ENCODE assay signal across 10 mouse cellular contexts in genomic region chr7:29244732-29245416, GRCm38 (mm10). TPM values are rescaled to one million over a fixed set of nuclear protein-coding genes. Genes with fewer than 3 reads are reported as not detected.
DNase-seq lines count a peak whose midpoint lies in the region; ATAC-seq and TF ChIP-seq lines count a peak whose summit lies in the region.
"Had no signal": no experiment of that assay in that cellular context is flagged by ENCODE, and none has a peak within 500 bp of the region (broad histone marks: within the 10 kb centered on the region; RNA-seq: fewer than 3 reads in every experiment).

No protein-coding gene starts in this region.

- ATAC-seq in forebrain, postnatal 0 days, result no peak
- ATAC-seq in midbrain, embryonic 14.5 days (ENCODE audit: low FRiP score, low TSS enrichment), result no peak
- no peak for ATAC-seq in midbrain, embryonic 16.5 days
- ATAC-seq in common myeloid progenitor, adult 5-6 weeks (replicated peaks; ENCODE audit: low read depth, poor library complexity, severe bottlenecking), result peak; percentile 45; the same call in 1 of the 2 replicates
- ATAC-seq in hindbrain, embryonic 16.5 days, result no peak

- H3K4me3 ChIP-seq in forebrain, postnatal 0 days (ENCODE audit: low read depth, low read length), result no peak overlapping the region
- H3K4me3 ChIP-seq in forebrain, embryonic 10.5 days, result no peak overlapping the region
- H3K4me3 ChIP-seq in midbrain, embryonic 14.5 days (replicated peaks; ENCODE audit: low read depth, low read length), result no peak overlapping the region
- no peak overlapping the region for H3K4me3 ChIP-seq in midbrain, embryonic 16.5 days (ENCODE audit: low read depth, low read length)
- no peak overlapping the region for H3K4me3 ChIP-seq in hindbrain, embryonic 16.5 days (ENCODE audit: low read length)
- H3K4me3 ChIP-seq: erythroblast, embryonic 14.5 days had no signal

- no peak overlapping the region for H3K4me2 ChIP-seq in forebrain, postnatal 0 days (ENCODE audit: low read depth)
- H3K4me2 ChIP-seq in midbrain, embryonic 14.5 days (ENCODE audit: low read length), result no peak overlapping the region
- no peak overlapping the region for H3K4me2 ChIP-seq in midbrain, embryonic 16.5 days (ENCODE audit: low read length)
- no peak overlapping the region for H3K4me2 ChIP-seq in hindbrain, embryonic 16.5 days (ENCODE audit: low read length)

- no peaks in the 10 kb centered on the region; the same call in 1 of the 2 replicates for H3K27me3 ChIP-seq in forebrain, postnatal 0 days (ENCODE audit: insufficient read depth, low read length)
- peaks cover 32% of the 10 kb centered on the region for H3K27me3 ChIP-seq in forebrain, embryonic 10.5 days (ENCODE audit: poor library complexity, severe bottlenecking)
- H3K27me3 ChIP-seq in midbrain, embryonic 14.5 days (ENCODE audit: control insufficient read depth, insufficient read depth, low read length), result peaks cover 17% of the 10 kb centered on the region
- H3K27me3 ChIP-seq in midbrain, embryonic 16.5 days (ENCODE audit: control insufficient read depth, insufficient read depth, low read depth, low read length), result peaks cover 19% of the 10 kb centered on the region
- peaks cover 20% of the 10 kb centered on the region for H3K27me3 ChIP-seq in hindbrain, embryonic 16.5 days (replicated peaks; ENCODE audit: control insufficient read depth, insufficient read depth, low read length)

- no peaks in the 10 kb centered on the region for H3K9me3 ChIP-seq in forebrain, postnatal 0 days (ENCODE audit: low read length)
- no peaks in the 10 kb centered on the region for H3K9me3 ChIP-seq in forebrain, embryonic 10.5 days
- H3K9me3 ChIP-seq in midbrain, embryonic 14.5 days (ENCODE audit: control insufficient read depth, low read length), result no peaks in the 10 kb centered on the region
- no peaks in the 10 kb centered on the region for H3K9me3 ChIP-seq in midbrain, embryonic 16.5 days (replicated peaks; ENCODE audit: control insufficient read depth, low read length, poor library complexity, severe bottlenecking)
- no peaks in the 10 kb centered on the region for H3K9me3 ChIP-seq in hindbrain, embryonic 16.5 days (ENCODE audit: control insufficient read depth, low read length)

- H3K4me1 ChIP-seq in forebrain, postnatal 0 days (ENCODE audit: insufficient read depth), result no peaks in the 10 kb centered on the region
- peaks cover 23% of the 10 kb centered on the region for H3K4me1 ChIP-seq in forebrain, embryonic 10.5 days
- no peaks in the 10 kb centered on the region for H3K4me1 ChIP-seq in midbrain, embryonic 14.5 days (ENCODE audit: control insufficient read depth, insufficient read depth, low read length)
- H3K4me1 ChIP-seq in midbrain, embryonic 16.5 days (ENCODE audit: control insufficient read depth, insufficient read depth, low read length), result no peaks in the 10 kb centered on the region
- no peaks in the 10 kb centered on the region for H3K4me1 ChIP-seq in hindbrain, embryonic 16.5 days (ENCODE audit: control insufficient read depth, insufficient read depth, low read depth, low read length)

- no peak overlapping the region for H3K9ac ChIP-seq in forebrain, postnatal 0 days
- no peak overlapping the region for H3K9ac ChIP-seq in midbrain, embryonic 14.5 days (replicated peaks; ENCODE audit: low read length)
- no peak overlapping the region for H3K9ac ChIP-seq in midbrain, embryonic 16.5 days (ENCODE audit: low read depth, low read length)
- H3K9ac ChIP-seq in hindbrain, embryonic 16.5 days (ENCODE audit: low read depth, low read length), result no peak overlapping the region

- H3K27ac ChIP-seq in forebrain, postnatal 0 days (ENCODE audit: low read depth, low read length), result no peak overlapping the region
- no peak overlapping the region for H3K27ac ChIP-seq in forebrain, embryonic 10.5 days
- no peak overlapping the region for H3K27ac ChIP-seq in midbrain, embryonic 14.5 days (replicated peaks; ENCODE audit: low read depth, low read length)
- H3K27ac ChIP-seq in midbrain, embryonic 16.5 days (ENCODE audit: low read length), result no peak overlapping the region
- H3K27ac ChIP-seq in hindbrain, embryonic 16.5 days (ENCODE audit: low read depth, low read length), result no peak overlapping the region
- H3K27ac ChIP-seq: macrophage had no signal

- H3K36me3 ChIP-seq in forebrain, postnatal 0 days (ENCODE audit: insufficient read depth), result peaks cover 14% of the 10 kb centered on the region; the same call in 1 of the 2 replicates
- H3K36me3 ChIP-seq in forebrain, embryonic 10.5 days (replicated peaks), result peaks cover 48% of the 10 kb centered on the region
- peaks cover 17% of the 10 kb centered on the region for H3K36me3 ChIP-seq in midbrain, embryonic 14.5 days (ENCODE audit: control insufficient read depth, insufficient read depth, low read length)
- H3K36me3 ChIP-seq in midbrain, embryonic 16.5 days (ENCODE audit: control insufficient read depth, insufficient read depth, low read length), result peaks cover 9% of the 10 kb centered on the region; the same call in 1 of the 2 replicates
- peaks cover 9% of the 10 kb centered on the region; the same call in 1 of the 2 replicates for H3K36me3 ChIP-seq in hindbrain, embryonic 16.5 days (ENCODE audit: control insufficient read depth, insufficient read depth, low read length)

- 94% methylated on average over 7 of the region's 7 CpGs for WGBS in forebrain, postnatal 0 days
- WGBS in forebrain, embryonic 10.5 days, result 84% methylated on average over 7 of the region's 7 CpGs
- WGBS in midbrain, embryonic 14.5 days, result 84% methylated on average over 7 of the region's 7 CpGs
- 89% methylated on average over 7 of the region's 7 CpGs for WGBS in midbrain, embryonic 16.5 days
- 88% methylated on average over 7 of the region's 7 CpGs for WGBS in hindbrain, embryonic 16.5 days

- no peak for DNase-seq in forebrain, postnatal 0 days
- DNase-seq in forebrain, embryonic 10.5 days (ENCODE audit: extremely low spot score, low spot score), result no peak
- peak; percentile 28 for DNase-seq in midbrain, embryonic 14.5 days
- DNase-seq in thymus, postnatal 0 days (ENCODE audit: low spot score), result peak; percentile 48
- DNase-seq in urinary bladder, postnatal 36 days (ENCODE audit: low spot score in 2 of 2), result no peak

- peak; percentile 48 for TF ChIP-seq CTCF in forebrain, postnatal 0 days (IDR thresholded peaks at IDR 0.05; ENCODE audit: low read depth)

RNA-seq across cellular contexts. Expression of gene 2200002D01Rik, which starts 3.4 kb away (rescaled TPM):
- total RNA-seq in forebrain, postnatal 0 days (2014; rRNA removed), result 0.23 TPM in 1 of 2 replicates, not detected in the other
- 0.67 and 0.82 TPM in 2 replicates for polyA plus RNA-seq in forebrain, postnatal 0 days (2015; fragmentation: Nextera tagmentation; extraction: Ambion mirVana)
- polyA plus RNA-seq in forebrain, embryonic 10.5 days (2016; fragmentation: Nextera tagmentation; extraction: Ambion mirVana), result 2.9 and 4.1 TPM in 2 replicates
- polyA plus RNA-seq in midbrain, embryonic 14.5 days (2014; fragmentation: Nextera tagmentation; extraction: Ambion mirVana), result 0.29 and 0.57 TPM in 2 replicates
- 0.46 and 1.5 TPM in 2 replicates for polyA plus RNA-seq in midbrain, embryonic 16.5 days (2015; fragmentation: Nextera tagmentation; extraction: Ambion mirVana)
- 1.8 and 12.1 TPM in 2 replicates for total RNA-seq in common myeloid progenitor, adult 5-6 weeks (2017)
- polyA plus RNA-seq in thymus, postnatal 0 days (2015; fragmentation: Nextera tagmentation; extraction: Ambion mirVana), result 7.8 and 9.6 TPM in 2 replicates
- polyA plus RNA-seq in hindbrain, embryonic 16.5 days (2015; fragmentation: Nextera tagmentation; extraction: Ambion mirVana), result 1.2 and 1.9 TPM in 2 replicates
- polyA plus RNA-seq: erythroblast, embryonic 14.5 days; macrophage had no signal

RNA-seq across cellular contexts. Expression of gene Yif1b, which starts 6.7 kb away (rescaled TPM):
- total RNA-seq in forebrain, postnatal 0 days (2014; rRNA removed), result 71.2 and 84.1 TPM in 2 replicates
- 97.7 and 100 TPM in 2 replicates for polyA plus RNA-seq in forebrain, postnatal 0 days (2015; fragmentation: Nextera tagmentation; extraction: Ambion mirVana)
- 103 and 108 TPM in 2 replicates for polyA plus RNA-seq in forebrain, embryonic 10.5 days (2016; fragmentation: Nextera tagmentation; extraction: Ambion mirVana)
- 86.6 and 107 TPM in 2 replicates for polyA plus RNA-seq in midbrain, embryonic 14.5 days (2014; fragmentation: Nextera tagmentation; extraction: Ambion mirVana)
- 95.7 and 109 TPM in 2 replicates for polyA plus RNA-seq in midbrain, embryonic 16.5 days (2015; fragmentation: Nextera tagmentation; extraction: Ambion mirVana)
- total RNA-seq in common myeloid progenitor, adult 5-6 weeks (2017), result 29.2 and 31.3 TPM in 2 replicates
- polyA plus RNA-seq in thymus, postnatal 0 days (2015; fragmentation: Nextera tagmentation; extraction: Ambion mirVana), result 76.4 and 79.3 TPM in 2 replicates
- 109 and 114 TPM in 2 replicates for polyA plus RNA-seq in hindbrain, embryonic 16.5 days (2015; fragmentation: Nextera tagmentation; extraction: Ambion mirVana)

RNA-seq across cellular contexts. Expression of gene Kcnk6, which starts 12.6 kb away (rescaled TPM):
- total RNA-seq in forebrain, postnatal 0 days (2014; rRNA removed), result 1.7 and 6.1 TPM in 2 replicates
- 0.88 and 0.97 TPM in 2 replicates for polyA plus RNA-seq in forebrain, postnatal 0 days (2015; fragmentation: Nextera tagmentation; extraction: Ambion mirVana)
- 0.64 and 0.79 TPM in 2 replicates for polyA plus RNA-seq in forebrain, embryonic 10.5 days (2016; fragmentation: Nextera tagmentation; extraction: Ambion mirVana)
- 0.54 and 0.85 TPM in 2 replicates for polyA plus RNA-seq in midbrain, embryonic 14.5 days (2014; fragmentation: Nextera tagmentation; extraction: Ambion mirVana)
- 1.1 and 1.7 TPM in 2 replicates for polyA plus RNA-seq in midbrain, embryonic 16.5 days (2015; fragmentation: Nextera tagmentation; extraction: Ambion mirVana)
- total RNA-seq in common myeloid progenitor, adult 5-6 weeks (2017), result 1.3 and 1.6 TPM in 2 replicates
- 1.2 and 1.5 TPM in 2 replicates for polyA plus RNA-seq in thymus, postnatal 0 days (2015; fragmentation: Nextera tagmentation; extraction: Ambion mirVana)
- 1.0 and 1.4 TPM in 2 replicates for polyA plus RNA-seq in hindbrain, embryonic 16.5 days (2015; fragmentation: Nextera tagmentation; extraction: Ambion mirVana)
- polyA plus RNA-seq: erythroblast, embryonic 14.5 days had no signal

RNA-seq across cellular contexts. Expression of gene Catsperg1, which starts 31.0 kb away (rescaled TPM):
- 2.5 and 3.5 TPM in 2 replicates for total RNA-seq in forebrain, postnatal 0 days (2014; rRNA removed)
- 0.75 and 2.3 TPM in 2 replicates for polyA plus RNA-seq in forebrain, postnatal 0 days (2015; fragmentation: Nextera tagmentation; extraction: Ambion mirVana)
- polyA plus RNA-seq in forebrain, embryonic 10.5 days (2016; fragmentation: Nextera tagmentation; extraction: Ambion mirVana), result 0.33 and 0.38 TPM in 2 replicates
- 3.6 TPM in 2 replicates for polyA plus RNA-seq in midbrain, embryonic 14.5 days (2014; fragmentation: Nextera tagmentation; extraction: Ambion mirVana)
- polyA plus RNA-seq in midbrain, embryonic 16.5 days (2015; fragmentation: Nextera tagmentation; extraction: Ambion mirVana), result 3.8 and 5.8 TPM in 2 replicates
- total RNA-seq in common myeloid progenitor, adult 5-6 weeks (2017), result 0.73 and 1.0 TPM in 2 replicates
- 0.27 and 0.35 TPM in 2 replicates for polyA plus RNA-seq in thymus, postnatal 0 days (2015; fragmentation: Nextera tagmentation; extraction: Ambion mirVana)
- polyA plus RNA-seq in hindbrain, embryonic 16.5 days (2015; fragmentation: Nextera tagmentation; extraction: Ambion mirVana), result 2.3 and 2.5 TPM in 2 replicates
- polyA plus RNA-seq: erythroblast, embryonic 14.5 days had no signal

RNA-seq across cellular contexts. Expression of gene Spint2, which starts 36.8 kb away (rescaled TPM):
- 32.3 and 36.7 TPM in 2 replicates for total RNA-seq in forebrain, postnatal 0 days (2014; rRNA removed)
- 94.6 and 127 TPM in 2 replicates for polyA plus RNA-seq in forebrain, postnatal 0 days (2015; fragmentation: Nextera tagmentation; extraction: Ambion mirVana)
- 44.2 and 50.8 TPM in 2 replicates for polyA plus RNA-seq in forebrain, embryonic 10.5 days (2016; fragmentation: Nextera tagmentation; extraction: Ambion mirVana)
- polyA plus RNA-seq in midbrain, embryonic 14.5 days (2014; fragmentation: Nextera tagmentation; extraction: Ambion mirVana), result 52.3 and 66.3 TPM in 2 replicates
- polyA plus RNA-seq in midbrain, embryonic 16.5 days (2015; fragmentation: Nextera tagmentation; extraction: Ambion mirVana), result 81.2 and 89.7 TPM in 2 replicates
- total RNA-seq in common myeloid progenitor, adult 5-6 weeks (2017), result 25.3 and 28.6 TPM in 2 replicates
- polyA plus RNA-seq in thymus, postnatal 0 days (2015; fragmentation: Nextera tagmentation; extraction: Ambion mirVana), result 571 and 608 TPM in 2 replicates
- 85.4 and 91.2 TPM in 2 replicates for polyA plus RNA-seq in hindbrain, embryonic 16.5 days (2015; fragmentation: Nextera tagmentation; extraction: Ambion mirVana)

Comparison
In these comparisons a context has a peak if more than half of its experiments do, and no peak if none do; other contexts are left out.
1. DNase-seq: peak in midbrain, embryonic 14.5 days (single experiment) and thymus, postnatal 0 days (single experiment); none in forebrain, postnatal 0 days (single experiment), forebrain, embryonic 10.5 days (single experiment) and urinary bladder, postnatal 36 days (0 of 2).